Mouse (Mus musculus) hindbrain, embryonic 13.5 days (tissue): Measurements from ENCODE around the gene Tekt4. TPM values are rescaled to one million over a fixed set of nuclear protein-coding genes. Genes with fewer than 3 reads are reported as not detected.

Experiments used
- ATAC-seq: fragments of 200-750 bp; cut with Nextera tagmentation; 2 replicates; pipeline ENCODE4 v1.8.0; 2017; ENCODE audit warnings: moderate TSS enrichment; ENCODE audit not compliant: low FRiP score
- H3K27ac ChIP-seq: fragments of 300-500 bp; sonication (generic); 2 replicates; pipeline ENCODE4 v1.5.1; 2015; ENCODE audit warnings: inconsistent platforms, mild to moderate bottlenecking, moderate library complexity
- H3K27me3 ChIP-seq: fragments of 300-500 bp; sonication (generic); 2 replicates; pipeline ENCODE4 v1.6.1; 2015; ENCODE audit warnings: mild to moderate bottlenecking, inconsistent platforms
- H3K36me3 ChIP-seq: fragments of 300-500 bp; sonication (generic); 2 replicates; pipeline ENCODE4 v1.6.1; 2015; ENCODE audit warnings: mild to moderate bottlenecking, inconsistent platforms
- H3K4me1 ChIP-seq: fragments of 300-500 bp; sonication (generic); replicated peaks from 2 replicates; pipeline ENCODE4 v1.6.1; 2015; ENCODE audit warnings: inconsistent platforms
- H3K4me2 ChIP-seq: fragments of 300-500 bp; sonication (generic); 2 replicates; pipeline ENCODE4 v1.6.1; 2015; ENCODE audit warnings: inconsistent platforms, mild to moderate bottlenecking, moderate library complexity
- H3K4me3 ChIP-seq: fragments of 300-500 bp; sonication (generic); 2 replicates; pipeline ENCODE4 v1.5.1; 2015; ENCODE audit warnings: mild to moderate bottlenecking, inconsistent platforms
- H3K9ac ChIP-seq: fragments of 300-500 bp; sonication (generic); 2 replicates; pipeline ENCODE4 v1.6.1; 2015; ENCODE audit warnings: mild to moderate bottlenecking, inconsistent platforms
- H3K9me3 ChIP-seq: fragments of 300-500 bp; sonication (generic); 2 replicates; pipeline ENCODE4 v1.6.1; 2016; ENCODE audit warnings: inconsistent platforms
- WGBS: fragments of 180-500 bp; shearing (Covaris S2); methylation state at CpG from one replicate; pipeline ENCODE4 v1.1.7; 2015; 5-methylcytosine and 5-hydroxymethylcytosine counted together
- polyA plus RNA-seq: library from polyadenylated mRNA; unstranded; fragments of >200 nt; fragmentation: Nextera tagmentation; extraction: Ambion mirVana; gene quantifications from 2 replicates; pipeline ENCODE4 v1.2.1, GENCODE M21; 2015

Gene Tekt4
- polyA plus RNA-seq, 1 experiment from 2014 or later, result 2.0 TPM

GRCm38 (mm10) chr17:25416219-25416618, 38.2 kb upstream of the Tekt4 start:
- WGBS, result 12% methylated on average over 3 of the region's 3 CpGs
- 0 out of 2 replicates have a peak, but pooled peaks have one; percentile 9 for ATAC-seq

GRCm38 (mm10) chr17:25417990-25418389, 36.4 kb upstream of the Tekt4 start:
- Histone ChIP-seq H3K9ac (no peak overlapping the region), H3K27me3 (0 out of 2 replicates have a peak, but pooled peaks cover under 1% of the 10 kb centered on the region), H3K36me3 (peaks cover 8% of the 10 kb centered on the region), H3K4me1 (peaks cover 71% of the 10 kb centered on the region), H3K9me3 (no peaks in the 10 kb centered on the region), H3K27ac (peak overlapping the region; percentile 62; the same call in 1 of the 2 replicates), H3K4me2 (no peak overlapping the region), H3K4me3 (no peak overlapping the region)
- 35% methylated on average over 6 of the region's 6 CpGs for WGBS
- no peak for ATAC-seq

More at GRCm38 (mm10) chr17:25416219-25416618, 38.2 kb upstream of the Tekt4 start:
- H3K4me3 ChIP-seq, result no peak overlapping the region
- no peaks in the 10 kb centered on the region for H3K36me3 ChIP-seq
- H3K9me3 ChIP-seq, result no peaks in the 10 kb centered on the region
- peak overlapping the region; percentile 53; the same call in 1 of the 2 replicates for H3K9ac ChIP-seq
- H3K4me2 ChIP-seq, result no peak overlapping the region
- peak overlapping the region; percentile 55 for H3K27ac ChIP-seq
- H3K4me1 ChIP-seq, result peaks cover 76% of the 10 kb centered on the region
- no peaks in the 10 kb centered on the region for H3K27me3 ChIP-seq

GRCm38 (mm10) chr17:25418926-25419325, 35.5 kb upstream of the Tekt4 start:
- Histone ChIP-seq H3K36me3 (peaks cover 12% of the 10 kb centered on the region), H3K27me3 (peaks cover 10% of the 10 kb centered on the region; the same call in 1 of the 2 replicates), H3K4me1 (peaks cover 69% of the 10 kb centered on the region), H3K27ac (peak overlapping the region; percentile 62), H3K9ac (no peak overlapping the region), H3K4me2 (0 out of 2 replicates have a peak overlapping the region, but pooled peaks have one; percentile 8), H3K4me3 (no peak overlapping the region), H3K9me3 (no peaks in the 10 kb centered on the region)
- WGBS, result 24% methylated on average over 9 of the region's 9 CpGs
- ATAC-seq, result 0 out of 2 replicates have a peak, but pooled peaks have one; percentile 40

- 91% methylated on average over 3 of the region's 3 CpGs for WGBS
- H3K27me3 ChIP-seq, result peaks cover 12% of the 10 kb centered on the region; the same call in 1 of the 2 replicates
- H3K9me3 ChIP-seq, result no peaks in the 10 kb centered on the region
- H3K4me1 ChIP-seq, result peaks cover 68% of the 10 kb centered on the region
- no peak for ATAC-seq
- no peak overlapping the region for H3K9ac ChIP-seq
- no peak overlapping the region for H3K4me3 ChIP-seq
- 0 out of 2 replicates have a peak overlapping the region, but pooled peaks have one; percentile 8 for H3K27ac ChIP-seq
- no peak overlapping the region for H3K4me2 ChIP-seq
- H3K36me3 ChIP-seq, result peaks cover 12% of the 10 kb centered on the region
These were observed 33.4 kb upstream of the Tekt4 start for GRCm38 (mm10) chr17:25420998-25421397.

GRCm38 (mm10) chr17:25424526-25425080, 29.8 kb upstream of the Tekt4 start:
- no peak overlapping the region for H3K4me3 ChIP-seq
- peaks cover 66% of the 10 kb centered on the region for H3K4me1 ChIP-seq
- no peaks in the 10 kb centered on the region for H3K9me3 ChIP-seq
- ATAC-seq, result no peak
- no peak overlapping the region for H3K9ac ChIP-seq
- whole genome bisulfite sequencing, result 15% methylated on average over 8 of the region's 8 CpGs
- H3K36me3 ChIP-seq, result peaks cover 22% of the 10 kb centered on the region
- peaks cover 33% of the 10 kb centered on the region; the same call in 1 of the 2 replicates for H3K27me3 ChIP-seq
- no peak overlapping the region for H3K27ac ChIP-seq
- H3K4me2 ChIP-seq, result no peak overlapping the region

GRCm38 (mm10) chr17:25425996-25426395, 28.4 kb upstream of the Tekt4 start:
- H3K27me3 ChIP-seq, result peaks cover 46% of the 10 kb centered on the region
- no peak overlapping the region for H3K4me3 ChIP-seq
- ATAC-seq, result no peak
- 70% methylated on average over 2 of the region's 2 CpGs for WGBS
- no peak overlapping the region for H3K4me2 ChIP-seq
- no peak overlapping the region for H3K27ac ChIP-seq
- no peaks in the 10 kb centered on the region for H3K9me3 ChIP-seq
- peak overlapping the region; percentile 49; the same call in 1 of the 2 replicates for H3K9ac ChIP-seq
- peaks cover 22% of the 10 kb centered on the region for H3K36me3 ChIP-seq
- peaks cover 66% of the 10 kb centered on the region for H3K4me1 ChIP-seq

- Histone ChIP-seq H3K4me3 (no peak overlapping the region), H3K4me2 (no peak overlapping the region), H3K36me3 (peaks cover 14% of the 10 kb centered on the region), H3K27ac (no peak overlapping the region), H3K9me3 (no peaks in the 10 kb centered on the region), H3K4me1 (peaks cover 80% of the 10 kb centered on the region), H3K9ac (0 out of 2 replicates have a peak overlapping the region, but pooled peaks have one; percentile 5), H3K27me3 (peaks cover 60% of the 10 kb centered on the region)
- peak; percentile 23 for ATAC-seq
- WGBS, result 28% methylated on average over 10 of the region's 10 CpGs
These were observed 27.0 kb upstream of the Tekt4 start for GRCm38 (mm10) chr17:25427441-25427840.

- H3K9ac ChIP-seq, result no peak overlapping the region
- no peak for ATAC-seq
- no peaks in the 10 kb centered on the region for H3K9me3 ChIP-seq
- no peak overlapping the region for H3K4me3 ChIP-seq
- peaks cover 10% of the 10 kb centered on the region; the same call in 1 of the 2 replicates for H3K36me3 ChIP-seq
- WGBS, result 64% methylated on average over 5 of the region's 5 CpGs
- peaks cover 51% of the 10 kb centered on the region for H3K27me3 ChIP-seq
- H3K4me1 ChIP-seq, result peaks cover 84% of the 10 kb centered on the region
- H3K27ac ChIP-seq, result no peak overlapping the region
- H3K4me2 ChIP-seq, result no peak overlapping the region
These were observed 25.2 kb upstream of the Tekt4 start for GRCm38 (mm10) chr17:25429240-25429639.

- H3K27me3 ChIP-seq, result peaks cover 55% of the 10 kb centered on the region
- WGBS, result 49% methylated on average over 6 of the region's 6 CpGs
- H3K9ac ChIP-seq, result peak overlapping the region; percentile 94; the same call in 1 of the 2 replicates
- peaks cover 84% of the 10 kb centered on the region for H3K4me1 ChIP-seq
- H3K4me3 ChIP-seq, result no peak overlapping the region
- peak overlapping the region; percentile 72; the same call in 1 of the 2 replicates for H3K4me2 ChIP-seq
- no peak overlapping the region for H3K27ac ChIP-seq
- H3K36me3 ChIP-seq, result peaks cover 10% of the 10 kb centered on the region; the same call in 1 of the 2 replicates
- ATAC-seq, result no peak
- no peaks in the 10 kb centered on the region for H3K9me3 ChIP-seq
These were observed 24.5 kb upstream of the Tekt4 start for GRCm38 (mm10) chr17:25429886-25430285.

GRCm38 (mm10) chr17:25430534-25430933, 23.9 kb upstream of the Tekt4 start:
- no peaks in the 10 kb centered on the region for H3K9me3 ChIP-seq
- peak overlapping the region; percentile 94 for H3K9ac ChIP-seq
- no peak overlapping the region for H3K27ac ChIP-seq
- H3K27me3 ChIP-seq, result peaks cover 61% of the 10 kb centered on the region
- H3K36me3 ChIP-seq, result peaks cover 10% of the 10 kb centered on the region; the same call in 1 of the 2 replicates
- H3K4me3 ChIP-seq, result peak overlapping the region; percentile 80; the same call in 1 of the 2 replicates
- peak overlapping the region; percentile 72 for H3K4me2 ChIP-seq
- WGBS, result 59% methylated on average over 8 of the region's 8 CpGs
- peaks cover 81% of the 10 kb centered on the region for H3K4me1 ChIP-seq
- ATAC-seq, result no peak

- H3K9ac ChIP-seq, result peak overlapping the region; percentile 94
- under 1% methylated on average over 53 of the region's 53 CpGs for WGBS
- peaks cover 9% of the 10 kb centered on the region; the same call in 1 of the 2 replicates for H3K36me3 ChIP-seq
- ATAC-seq, result peak; percentile 11; the same call in 1 of the 2 replicates
- peak overlapping the region; percentile 72 for H3K4me2 ChIP-seq
- no peaks in the 10 kb centered on the region for H3K9me3 ChIP-seq
- peak overlapping the region; percentile 80 for H3K4me3 ChIP-seq
- H3K27me3 ChIP-seq, result peaks cover 58% of the 10 kb centered on the region
- H3K27ac ChIP-seq, result peak overlapping the region; percentile 90
- peaks cover 60% of the 10 kb centered on the region for H3K4me1 ChIP-seq
These were observed 21.8 kb upstream of the Tekt4 start for GRCm38 (mm10) chr17:25432433-25433181.

- H3K9me3 ChIP-seq, result no peaks in the 10 kb centered on the region
- peak overlapping the region; percentile 80 for H3K4me3 ChIP-seq
- 1% methylated on average over 35 of the region's 40 CpGs for WGBS
- peak overlapping the region; percentile 94 for H3K9ac ChIP-seq
- H3K27ac ChIP-seq, result peak overlapping the region; percentile 90
- ATAC-seq, result peak; percentile 55
- peak overlapping the region; percentile 72 for H3K4me2 ChIP-seq
- peaks cover 3% of the 10 kb centered on the region; the same call in 1 of the 2 replicates for H3K36me3 ChIP-seq
- H3K4me1 ChIP-seq, result peaks cover 54% of the 10 kb centered on the region
- H3K27me3 ChIP-seq, result peaks cover 59% of the 10 kb centered on the region
These were observed 21.2 kb upstream of the Tekt4 start for GRCm38 (mm10) chr17:25433223-25433616.
